Mouse (Mus musculus) embryonic facial prominence, embryonic 15.5 days (tissue): ENCODE data around the gene Ghrl. TPM values are rescaled to one million over a fixed set of nuclear protein-coding genes. Genes with fewer than 3 reads are reported as not detected.

Source experiments
- ATAC-seq: fragments of 200-750 bp; cut with Nextera tagmentation; 2 replicates; pipeline ENCODE4 v1.8.0; 2017; ENCODE audit warnings: low read depth, moderate TSS enrichment; ENCODE audit not compliant: insufficient number of reproducible peaks, low FRiP score, low TSS enrichment
- H3K27ac ChIP-seq: fragments of 300-500 bp; sonication (generic); replicated peaks from 2 replicates; pipeline ENCODE4 v1.5.1; 2015; ENCODE audit warnings: mild to moderate bottlenecking, inconsistent platforms
- H3K27me3 ChIP-seq: fragments of 300-500 bp; sonication (generic); 2 replicates; pipeline ENCODE4 v1.6.1; 2015; ENCODE audit warnings: inconsistent platforms
- H3K36me3 ChIP-seq: fragments of 300-500 bp; sonication (generic); 2 replicates; pipeline ENCODE4 v1.6.1; 2015; ENCODE audit warnings: mild to moderate bottlenecking, inconsistent platforms
- H3K4me1 ChIP-seq: fragments of 300-500 bp; sonication (generic); 2 replicates; pipeline ENCODE4 v1.6.1; 2015; ENCODE audit warnings: inconsistent platforms
- H3K4me2 ChIP-seq: fragments of 300-500 bp; sonication (generic); replicated peaks from 2 replicates; pipeline ENCODE4 v1.6.1; 2015; ENCODE audit warnings: mild to moderate bottlenecking, inconsistent platforms
- H3K4me3 ChIP-seq: fragments of 300-500 bp; sonication (generic); replicated peaks from 2 replicates; pipeline ENCODE4 v1.5.1; 2015; ENCODE audit warnings: mild to moderate bottlenecking, inconsistent platforms
- H3K9ac ChIP-seq: fragments of 300-500 bp; sonication (generic); 2 replicates; pipeline ENCODE4 v1.6.1; 2015; ENCODE audit warnings: inconsistent platforms
- H3K9me3 ChIP-seq: fragments of 300-500 bp; sonication (generic); replicated peaks from 2 replicates; pipeline ENCODE4 v1.6.1; 2016; ENCODE audit warnings: inconsistent platforms
- WGBS: fragments of 180-500 bp; shearing (Covaris S2); methylation state at CpG from one replicate; pipeline ENCODE4 v1.1.7; 2015; 5-methylcytosine and 5-hydroxymethylcytosine counted together
- polyA plus RNA-seq: library from polyadenylated mRNA; unstranded; fragments of >200 nt; fragmentation: Nextera tagmentation; extraction: Ambion mirVana; gene quantifications from 2 replicates; pipeline ENCODE4 v1.2.1, GENCODE M21; 2015

Gene Ghrl
- polyA plus RNA-seq, 1 experiment from 2014 or later = 0.24 TPM

GRCm38 (mm10) chr6:113695766-113696355, 23.8 kb downstream of the Ghrl start:
- WGBS = 72% methylated on average over 4 of the region's 4 CpGs
- H3K4me3 ChIP-seq = peak overlapping the region; percentile 65
- H3K9ac ChIP-seq = 0 out of 2 replicates have a peak overlapping the region, but pooled peaks have one; percentile 2
- H3K9me3 ChIP-seq = no peaks in the 10 kb centered on the region
- peak overlapping the region; percentile 93 for H3K4me2 ChIP-seq
- no peak for ATAC-seq
- peak overlapping the region; percentile 88 for H3K27ac ChIP-seq
- H3K4me1 ChIP-seq = peaks cover 24% of the 10 kb centered on the region
- peaks cover 11% of the 10 kb centered on the region for H3K36me3 ChIP-seq
- no peaks in the 10 kb centered on the region for H3K27me3 ChIP-seq

GRCm38 (mm10) chr6:113695203-113695602, 24.5 kb downstream of the Ghrl start:
- H3K27me3 ChIP-seq = no peaks in the 10 kb centered on the region
- H3K4me3 ChIP-seq = no peak overlapping the region
- no peaks in the 10 kb centered on the region for H3K9me3 ChIP-seq
- peaks cover 31% of the 10 kb centered on the region for H3K4me1 ChIP-seq
- WGBS = 68% methylated on average over 1 of the region's 1 CpGs
- peaks cover 5% of the 10 kb centered on the region; the same call in 1 of the 2 replicates for H3K36me3 ChIP-seq
- ATAC-seq = no peak
- H3K4me2 ChIP-seq = no peak overlapping the region
- no peak overlapping the region for H3K9ac ChIP-seq
- no peak overlapping the region for H3K27ac ChIP-seq

DNA sequence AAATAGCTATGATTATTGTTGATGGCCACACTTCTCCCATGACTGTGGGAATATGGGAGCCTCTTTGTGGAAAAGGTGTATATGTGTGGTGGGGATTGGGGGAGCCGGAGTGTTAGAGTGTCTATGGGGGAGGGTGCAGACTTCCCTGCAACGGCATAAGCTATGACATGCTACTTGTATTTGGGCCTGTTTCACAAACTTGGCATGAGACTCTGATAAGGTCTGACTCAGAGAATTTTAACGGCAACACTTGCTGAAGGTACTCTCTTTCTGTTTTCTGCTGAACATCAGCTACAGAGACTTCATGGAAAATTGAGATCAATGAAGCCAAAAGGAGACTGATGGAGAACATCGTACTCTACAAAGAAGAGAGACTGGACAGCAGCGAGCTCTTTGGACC, 26.3 kb downstream of the Ghrl start:
- no peaks in the 10 kb centered on the region for H3K27me3 ChIP-seq
- H3K36me3 ChIP-seq = no peaks in the 10 kb centered on the region
- WGBS = 86% methylated on average over 5 of the region's 5 CpGs
- H3K27ac ChIP-seq = no peak overlapping the region
- H3K9me3 ChIP-seq = no peaks in the 10 kb centered on the region
- ATAC-seq = no peak
- no peak overlapping the region for H3K4me2 ChIP-seq
- no peak overlapping the region for H3K4me3 ChIP-seq
- H3K9ac ChIP-seq = no peak overlapping the region
- H3K4me1 ChIP-seq = peaks cover 27% of the 10 kb centered on the region

DNA sequence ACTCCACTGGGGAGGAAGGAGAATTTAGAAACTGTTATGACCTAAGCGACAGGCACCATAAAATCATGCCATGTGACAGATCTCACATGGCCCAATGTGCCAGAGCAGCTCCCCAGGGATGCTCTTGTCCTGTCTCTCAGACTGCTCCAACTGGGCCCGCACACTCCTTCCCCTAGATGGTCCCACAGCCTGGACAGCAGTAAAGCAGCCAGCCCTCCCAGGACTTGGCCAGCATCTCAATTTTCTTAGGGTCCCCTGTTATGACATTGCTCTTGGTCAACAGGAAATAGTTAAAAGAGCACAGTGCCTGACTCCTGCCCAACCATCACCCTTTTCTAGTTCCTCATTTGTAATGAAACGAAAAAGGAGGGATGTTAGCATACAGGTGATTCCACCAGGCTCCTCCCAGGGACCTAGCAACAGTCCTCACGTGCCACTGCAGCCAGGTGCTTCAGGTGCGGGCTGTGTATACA, 27.0 kb downstream of the Ghrl start:
- 78% methylated on average over 5 of the region's 5 CpGs for WGBS
- Histone ChIP-seq H3K36me3 (no peaks in the 10 kb centered on the region), H3K27ac (no peak overlapping the region), H3K27me3 (no peaks in the 10 kb centered on the region), H3K4me1 (peaks cover 21% of the 10 kb centered on the region), H3K4me2 (no peak overlapping the region), H3K9ac (no peak overlapping the region), H3K9me3 (no peaks in the 10 kb centered on the region), H3K4me3 (no peak overlapping the region)
- no peak for ATAC-seq

DNA sequence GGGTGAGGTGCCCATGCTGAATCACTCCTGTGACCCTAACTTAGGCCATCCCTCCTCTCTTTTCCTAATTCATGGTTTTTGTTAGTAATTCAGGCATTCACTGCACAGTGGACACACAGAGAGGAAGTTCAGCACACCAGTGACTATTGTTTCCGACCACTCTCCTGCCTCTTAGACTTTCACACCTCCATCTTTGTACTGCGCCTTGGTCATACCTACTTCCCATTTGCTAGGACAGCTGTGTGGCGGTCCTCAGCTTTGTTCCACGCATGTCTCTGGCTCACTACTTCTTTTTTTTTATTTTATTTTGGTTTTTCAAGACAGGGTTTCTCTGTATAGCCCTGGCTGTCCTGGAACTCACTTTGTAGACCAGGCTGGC, 28.6 kb downstream of the Ghrl start:
- 66% methylated on average over 4 of the region's 4 CpGs for WGBS
- Histone ChIP-seq H3K36me3 (no peaks in the 10 kb centered on the region), H3K4me1 (peaks cover 19% of the 10 kb centered on the region), H3K27ac (peak overlapping the region; percentile 55; the same call in 1 of the 2 replicates), H3K4me2 (peak overlapping the region; percentile 21; the same call in 1 of the 2 replicates), H3K27me3 (no peaks in the 10 kb centered on the region), H3K9me3 (no peaks in the 10 kb centered on the region), H3K4me3 (no peak overlapping the region), H3K9ac (no peak overlapping the region)
- no peak for ATAC-seq

DNA sequence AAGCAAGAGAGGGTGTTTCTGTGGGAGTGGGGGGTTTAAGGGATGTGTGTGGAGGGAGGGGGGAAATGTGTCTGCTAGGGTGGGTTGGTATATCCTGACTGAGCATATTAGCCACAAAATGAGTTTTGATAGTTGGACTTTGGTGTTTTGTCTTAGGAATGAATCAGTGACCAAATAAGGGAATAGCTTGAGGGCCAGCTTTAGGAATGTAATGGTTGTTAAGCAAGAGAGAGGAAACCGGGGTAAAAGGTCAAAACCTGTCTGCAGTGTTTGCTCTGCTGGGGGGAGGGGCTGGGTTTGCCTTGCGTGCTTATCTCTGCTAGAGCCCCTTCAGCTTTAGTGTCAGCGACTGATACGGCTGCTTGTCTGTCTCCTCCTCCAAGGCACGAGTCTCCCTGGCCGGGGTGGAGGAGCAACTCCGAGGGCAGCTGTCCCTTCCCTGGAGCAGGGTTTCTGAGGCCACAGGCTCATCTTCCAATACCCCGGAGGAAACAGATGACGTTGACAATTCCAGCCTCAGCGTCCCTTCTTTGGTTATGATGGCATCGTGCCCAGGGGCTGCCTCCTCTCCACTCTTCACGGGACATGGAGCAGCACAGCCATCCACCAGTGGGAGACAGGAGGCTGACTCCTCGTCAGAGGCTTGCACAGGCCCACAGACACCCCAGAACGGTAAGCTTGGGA, 29.1 kb downstream of the Ghrl start:
- H3K36me3 ChIP-seq = no peaks in the 10 kb centered on the region
- H3K27me3 ChIP-seq = no peaks in the 10 kb centered on the region
- 3% methylated on average over 14 of the region's 14 CpGs for WGBS
- peaks cover 14% of the 10 kb centered on the region for H3K4me1 ChIP-seq
- peak; percentile 40; the same call in 1 of the 2 replicates for ATAC-seq
- peak overlapping the region; percentile 21 for H3K4me2 ChIP-seq
- peak overlapping the region; percentile 55; the same call in 1 of the 2 replicates for H3K27ac ChIP-seq
- no peak overlapping the region for H3K4me3 ChIP-seq
- no peaks in the 10 kb centered on the region for H3K9me3 ChIP-seq
- no peak overlapping the region; the same call in 1 of the 2 replicates for H3K9ac ChIP-seq

DNA sequence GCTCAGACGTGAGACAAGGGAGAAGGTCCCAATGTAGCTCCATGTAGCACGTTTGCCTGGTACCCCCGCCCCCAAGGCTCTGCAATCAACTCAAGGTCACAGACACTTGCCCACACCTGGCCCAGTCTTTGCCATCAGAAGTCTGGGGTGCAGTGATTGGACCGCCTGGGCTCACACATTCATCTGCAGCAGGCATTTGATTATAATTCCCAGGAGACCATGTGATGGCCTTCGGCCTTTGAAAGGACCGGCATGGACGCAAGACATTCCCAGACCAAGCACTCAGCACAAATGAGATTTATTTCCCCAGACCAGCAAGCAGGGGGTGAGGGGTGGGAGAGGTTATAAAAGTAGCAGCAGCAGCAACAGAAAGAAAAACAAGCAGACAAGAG, 29.7 kb downstream of the Ghrl start:
- no peaks in the 10 kb centered on the region for H3K27me3 ChIP-seq
- ATAC-seq = no peak
- WGBS = 18% methylated on average over 7 of the region's 7 CpGs
- H3K36me3 ChIP-seq = no peaks in the 10 kb centered on the region
- peaks cover 14% of the 10 kb centered on the region for H3K4me1 ChIP-seq
- H3K4me2 ChIP-seq = 0 out of 2 replicates have a peak overlapping the region, but pooled peaks have one; percentile 21
- no peaks in the 10 kb centered on the region for H3K9me3 ChIP-seq
- H3K4me3 ChIP-seq = no peak overlapping the region
- peak overlapping the region; percentile 22; the same call in 1 of the 2 replicates for H3K27ac ChIP-seq
- no peak overlapping the region for H3K9ac ChIP-seq

DNA sequence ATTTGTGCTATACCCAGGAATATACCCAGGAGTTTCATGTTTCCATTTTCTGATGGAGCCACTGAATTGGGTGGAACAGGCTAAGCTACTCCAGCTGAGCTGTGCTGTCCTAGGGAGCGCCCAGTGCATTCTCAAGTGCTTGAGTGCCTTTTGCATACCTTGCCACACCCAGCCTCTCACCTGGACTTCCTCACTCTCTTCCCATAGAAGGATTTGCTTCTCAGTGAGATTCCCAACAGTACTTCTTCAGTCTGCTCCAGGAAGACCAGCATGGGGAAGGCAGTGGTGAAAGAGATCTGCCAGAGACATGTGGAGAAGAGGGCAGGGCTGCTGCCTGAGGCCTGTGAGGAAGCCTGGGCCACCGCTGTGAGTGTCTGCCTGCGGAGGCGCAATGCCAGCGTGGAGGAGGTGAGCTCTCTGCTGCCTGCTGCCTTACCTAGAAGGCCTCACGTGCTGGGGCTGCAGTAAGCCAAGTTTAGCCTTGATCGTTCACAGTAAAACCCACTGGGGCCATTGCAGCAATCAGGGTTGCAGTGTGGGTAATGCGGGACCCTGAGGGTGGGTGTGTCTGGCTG, 33.0 kb downstream of the Ghrl start:
- ATAC-seq = no peak
- no peaks in the 10 kb centered on the region for H3K9me3 ChIP-seq
- no peaks in the 10 kb centered on the region for H3K27me3 ChIP-seq
- WGBS = 38% methylated on average over 8 of the region's 8 CpGs
- peaks cover 14% of the 10 kb centered on the region for H3K4me1 ChIP-seq
- no peak overlapping the region; the same call in 1 of the 2 replicates for H3K27ac ChIP-seq
- no peak overlapping the region; the same call in 1 of the 2 replicates for H3K9ac ChIP-seq
- no peak overlapping the region for H3K4me2 ChIP-seq
- no peak overlapping the region for H3K4me3 ChIP-seq
- H3K36me3 ChIP-seq = no peaks in the 10 kb centered on the region

- ATAC-seq = no peak
- Histone ChIP-seq H3K4me2 (no peak overlapping the region), H3K36me3 (no peaks in the 10 kb centered on the region), H3K4me1 (no peaks in the 10 kb centered on the region), H3K9ac (no peak overlapping the region), H3K27me3 (no peaks in the 10 kb centered on the region), H3K4me3 (no peak overlapping the region), H3K27ac (no peak overlapping the region), H3K9me3 (no peaks in the 10 kb centered on the region)
- WGBS = 79% methylated on average over 10 of the region's 10 CpGs
These were observed 36.4 kb downstream of the Ghrl start for GRCm38 (mm10) chr6:113683081-113683825.

GRCm38 (mm10) chr6:113681271-113681670, 38.4 kb downstream of the Ghrl start:
- H3K4me3 ChIP-seq = no peak overlapping the region
- peak; percentile 31; the same call in 1 of the 2 replicates for ATAC-seq
- H3K27ac ChIP-seq = no peak overlapping the region
- H3K9me3 ChIP-seq = no peaks in the 10 kb centered on the region
- H3K27me3 ChIP-seq = no peaks in the 10 kb centered on the region
- no peaks in the 10 kb centered on the region for H3K36me3 ChIP-seq
- H3K4me2 ChIP-seq = no peak overlapping the region
- 27% methylated on average over 4 of the region's 4 CpGs for WGBS
- H3K4me1 ChIP-seq = no peaks in the 10 kb centered on the region
- no peak overlapping the region for H3K9ac ChIP-seq
